Mouse (Mus musculus) brain, embryonic 18.5 days (tissue): ENCODE measurements at regions not wholly inside any gene's neighbourhood (a gene's known extent, or its start where the extent isn't known, plus 50 kb on each side); places are given as distances from the start of the nearest gene placed in this dataset.

Experiments
- DNase-seq: peaks from one replicate; pipeline ENCODE4 v3.0.0-alpha.2; 2012; ENCODE audit warnings: low read depth, low spot score

GRCm38 (mm10) chr16:78490245-78490644, 86.3 kb downstream of the D16Ertd472e start:
- DNase-seq = no peak

- no peak for DNase-seq
Observed at GRCm38 (mm10) chr16:78489604-78490003, 86.9 kb downstream of the D16Ertd472e start.

- DNase-seq = peak; percentile 22
Observed at GRCm38 (mm10) chr16:78486531-78486930, 90.0 kb downstream of the D16Ertd472e start.

- DNase-seq = no peak
Observed at GRCm38 (mm10) chr16:78484319-78484718, 92.2 kb downstream of the D16Ertd472e start.

- no peak for DNase-seq
Observed at GRCm38 (mm10) chr16:78481571-78481970, 94.9 kb downstream of the D16Ertd472e start.

- DNase-seq = no peak
Observed at GRCm38 (mm10) chr16:78481065-78481464, 95.4 kb downstream of the D16Ertd472e start.

GRCm38 (mm10) chr16:78480261-78480660, 96.2 kb downstream of the D16Ertd472e start:
- no peak for DNase-seq

GRCm38 (mm10) chr16:78473456-78473855, 96.5 kb upstream of the Btg3 start:
- DNase-seq = no peak

- DNase-seq = no peak
Observed at GRCm38 (mm10) chr16:78459996-78460395, 83.0 kb upstream of the Btg3 start.

- DNase-seq = peak; percentile 32
Observed at GRCm38 (mm10) chr16:78457731-78458151, 80.7 kb upstream of the Btg3 start.

GRCm38 (mm10) chr16:78456345-78456744, 79.4 kb upstream of the Btg3 start:
- DNase-seq = no peak

- DNase-seq = no peak
Observed at GRCm38 (mm10) chr16:78454509-78454908, 77.5 kb upstream of the Btg3 start.

GRCm38 (mm10) chr16:78452303-78452702, 75.3 kb upstream of the Btg3 start:
- peak; percentile 64 for DNase-seq

- no peak for DNase-seq
Observed at GRCm38 (mm10) chr16:78451750-78452149, 74.8 kb upstream of the Btg3 start.

- DNase-seq = no peak
Observed at GRCm38 (mm10) chr16:78451251-78451650, 74.3 kb upstream of the Btg3 start.

- DNase-seq = no peak
Observed at GRCm38 (mm10) chr16:78449231-78449630, 72.2 kb upstream of the Btg3 start.

GRCm38 (mm10) chr16:78443262-78443661, 66.3 kb upstream of the Btg3 start:
- no peak for DNase-seq

- peak; percentile 30 for DNase-seq
Observed at GRCm38 (mm10) chr16:78442830-78443229, 65.8 kb upstream of the Btg3 start.

GRCm38 (mm10) chr16:78441961-78442360, 65.0 kb upstream of the Btg3 start:
- no peak for DNase-seq

- no peak for DNase-seq
Observed at GRCm38 (mm10) chr16:78435707-78436106, 58.7 kb upstream of the Btg3 start.

GRCm38 (mm10) chr16:78427470-78428041, 50.6 kb upstream of the Btg3 start:
- no peak for DNase-seq
